Mouse (Mus musculus) MEL (cell line): ENCODE measurements around the gene Slu7. TPM values are rescaled to one million over a fixed set of nuclear protein-coding genes. Genes with fewer than 3 reads are reported as not detected.

Source experiments
- DNase-seq: peaks from one replicate; pipeline ENCODE4 v3.0.0; 2011; ENCODE audit warnings: low read depth, low spot score
- H3K27ac ChIP-seq: 2 replicates; pipeline ENCODE4 v1.5.1; 2012; ENCODE audit warnings: low read depth, mild to moderate bottlenecking, control low read depth, low read length, moderate library complexity; ENCODE audit not compliant: control insufficient read depth
- H3K27me3 ChIP-seq, 2 experiments: fragments of 150-350 bp in 1 of 2; sonication (generic) in 1 of 2; 2 replicates each; pipeline ENCODE4 v1.6.1; 2012; ENCODE audit warnings: low read length in 2 of 2, mild to moderate bottlenecking in 2 of 2, improper control_type of control experiment in 1 of 2, moderate library complexity in 1 of 2; ENCODE audit not compliant: insufficient read depth in 2 of 2, control insufficient read depth in 1 of 2
- H3K36me3 ChIP-seq, 2 experiments: 2 replicates each; pipeline ENCODE4 v1.6.1; 2012 to 2014; ENCODE audit warnings: low read length in 2 of 2, improper control_type of control experiment in 1 of 2, inconsistent platforms in 1 of 2, mild to moderate bottlenecking in 1 of 2; ENCODE audit not compliant: insufficient read depth in 2 of 2, control insufficient read depth in 1 of 2
- H3K4me1 ChIP-seq, 2 experiments: fragments of 150-350 bp in 1 of 2; sonication (generic) in 1 of 2; 2 replicates each; pipeline ENCODE4 v1.6.1; 2012; ENCODE audit warnings: low read length in 2 of 2, improper control_type of control experiment in 1 of 2, mild to moderate bottlenecking in 1 of 2; ENCODE audit not compliant: insufficient read depth in 2 of 2, control insufficient read depth in 1 of 2
- H3K4me3 ChIP-seq, 2 experiments: fragments of 150-350 bp in 1 of 2; sonication (generic) in 1 of 2; 2 replicates each; pipeline ENCODE4 v1.5.1; 2012; ENCODE audit warnings: low read depth in 2 of 2, low read length in 2 of 2, mild to moderate bottlenecking in 2 of 2, moderate library complexity in 2 of 2, control low read depth in 1 of 2, improper control_type of control experiment in 1 of 2; ENCODE audit not compliant: control insufficient read depth in 1 of 2, insufficient read depth in 1 of 2
- H3K79me2 ChIP-seq: 2 replicates; pipeline ENCODE4 v1.6.1; 2012; ENCODE audit warnings: mild to moderate bottlenecking, low read length, moderate library complexity; ENCODE audit not compliant: control insufficient read depth, poor library complexity, insufficient read depth
- H3K9ac ChIP-seq: 2 replicates; pipeline ENCODE4 v1.6.1; 2012; ENCODE audit warnings: low read depth, mild to moderate bottlenecking, control low read depth, low read length, moderate library complexity; ENCODE audit not compliant: control insufficient read depth, poor library complexity, severe bottlenecking
- H3K9me3 ChIP-seq: fragments of 150-350 bp; sonication (generic); replicated peaks from 2 replicates; pipeline ENCODE4 v1.6.1; 2012; ENCODE audit warnings: mild to moderate bottlenecking, low read length, improper control_type of control experiment, moderate library complexity; ENCODE audit not compliant: insufficient read depth
- BHLHE40 ChIP-seq: IDR thresholded peaks from 2 replicates; pipeline ENCODE4 v1.6.1; 2012; ENCODE audit warnings: low read depth, mild to moderate bottlenecking, inconsistent platforms, low read length, improper control_type of control experiment, borderline replicate concordance
- CHD1 ChIP-seq: IDR thresholded peaks from 2 replicates; pipeline ENCODE4 v1.6.1; 2012; ENCODE audit warnings: low read depth, mild to moderate bottlenecking, inconsistent platforms, low read length, improper control_type of control experiment
- CHD2 ChIP-seq: IDR thresholded peaks from 2 replicates; pipeline ENCODE4 v1.6.1; 2011; ENCODE audit warnings: low read length, improper control_type of control experiment
- CTCF ChIP-seq, 3 experiments: IDR thresholded peaks in 2 of 3; conservative IDR thresholded peaks in 1 of 3; 2 replicates each; pipeline ENCODE4 v1.5.1; 2011 to 2012; ENCODE audit warnings: low read length in 3 of 3, low read depth in 2 of 3, mild to moderate bottlenecking in 2 of 3, improper control_type of control experiment in 1 of 3, inconsistent platforms in 1 of 3, mixed read lengths in 1 of 3, moderate library complexity in 1 of 3; ENCODE audit not compliant: control insufficient read depth in 1 of 3, insufficient read depth in 1 of 3, poor library complexity in 1 of 3, severe bottlenecking in 1 of 3
- E2F4 ChIP-seq: IDR thresholded peaks from 2 replicates; pipeline ENCODE4 v1.6.1; 2011; ENCODE audit warnings: low read depth, low read length, improper control_type of control experiment, borderline replicate concordance
- ETS1 ChIP-seq: IDR thresholded peaks from 2 replicates; pipeline ENCODE4 v1.6.1; 2012; ENCODE audit warnings: low read depth, mild to moderate bottlenecking, inconsistent platforms, low read length, improper control_type of control experiment, moderate library complexity
- GATA1 ChIP-seq: IDR thresholded peaks from 2 replicates; pipeline ENCODE4 v1.6.1; 2011; ENCODE audit warnings: low read depth, low read length, improper control_type of control experiment
- KAT2A ChIP-seq: conservative IDR thresholded peaks from 2 replicates; pipeline ENCODE4 v1.6.1; 2012; ENCODE audit warnings: low read depth, low read length, improper control_type of control experiment, inconsistent platforms
- MAFK ChIP-seq: IDR thresholded peaks from 2 replicates; pipeline ENCODE4 v1.6.1; 2011; ENCODE audit warnings: low read depth, mild to moderate bottlenecking, low read length, improper control_type of control experiment, borderline replicate concordance
- MAX ChIP-seq: IDR thresholded peaks from 2 replicates; pipeline ENCODE4 v1.6.1; 2011; ENCODE audit warnings: low read length, improper control_type of control experiment
- MAZ ChIP-seq: IDR thresholded peaks from 2 replicates; pipeline ENCODE4 v1.6.1; 2012; ENCODE audit warnings: low read depth, mild to moderate bottlenecking, inconsistent platforms, low read length, improper control_type of control experiment
- MEF2A ChIP-seq: IDR thresholded peaks from 2 replicates; pipeline ENCODE4 v1.6.1; 2014; ENCODE audit warnings: low read depth, mild to moderate bottlenecking, inconsistent platforms, low read length, improper control_type of control experiment; ENCODE audit not compliant: poor library complexity, insufficient replicate concordance, severe bottlenecking; ENCODE audit errors: extremely low read depth
- MYC ChIP-seq: IDR thresholded peaks from 2 replicates; pipeline ENCODE4 v1.6.1; 2011; ENCODE audit warnings: low read depth, mild to moderate bottlenecking, low read length, improper control_type of control experiment, moderate library complexity
- NELFE ChIP-seq: IDR thresholded peaks from 2 replicates; pipeline ENCODE4 v1.6.1; 2011; ENCODE audit warnings: low read depth, low read length, improper control_type of control experiment
- POLR2A ChIP-seq, 2 experiments: IDR thresholded peaks; 2 replicates each; pipeline ENCODE4 v1.6.1; 2011 to 2012; ENCODE audit warnings: low read length in 2 of 2, mild to moderate bottlenecking in 2 of 2, control low read depth in 1 of 2, improper control_type of control experiment in 1 of 2, low read depth in 1 of 2, moderate library complexity in 1 of 2; ENCODE audit not compliant: control insufficient read depth in 1 of 2, insufficient read depth in 1 of 2, poor library complexity in 1 of 2
- POLR2AphosphoS2 ChIP-seq: IDR thresholded peaks from 2 replicates; pipeline ENCODE4 v1.6.1; 2011; ENCODE audit warnings: low read length, improper control_type of control experiment
- POLR2AphosphoS5 ChIP-seq: IDR thresholded peaks from 2 replicates; pipeline ENCODE4 v1.6.1; 2012; ENCODE audit warnings: low read depth, borderline replicate concordance, mild to moderate bottlenecking, inconsistent platforms, low read length, moderate library complexity, mixed read lengths
- RAD21 ChIP-seq: IDR thresholded peaks from 2 replicates; pipeline ENCODE4 v1.6.1; 2011; ENCODE audit warnings: mild to moderate bottlenecking, low read depth, low read length, improper control_type of control experiment
- RCOR1 ChIP-seq: IDR thresholded peaks from 2 replicates; pipeline ENCODE4 v1.6.1; 2012; ENCODE audit warnings: low read depth, mild to moderate bottlenecking, inconsistent platforms, low read length, improper control_type of control experiment
- SIN3A ChIP-seq: IDR thresholded peaks from 2 replicates; pipeline ENCODE4 v1.6.1; 2012; ENCODE audit warnings: low read length, improper control_type of control experiment, inconsistent platforms
- TBP ChIP-seq: IDR thresholded peaks from 2 replicates; pipeline ENCODE4 v1.8.0; 2011; ENCODE audit warnings: low read depth, low read length, improper control_type of control experiment
- TCF12 ChIP-seq: IDR thresholded peaks from 2 replicates; pipeline ENCODE4 v1.6.1; 2014; ENCODE audit warnings: low read depth, mild to moderate bottlenecking, inconsistent platforms, low read length, improper control_type of control experiment, moderate library complexity
- UBTF ChIP-seq: IDR thresholded peaks from 2 replicates; pipeline ENCODE4 v1.6.1; 2012; ENCODE audit warnings: low read depth, mild to moderate bottlenecking, inconsistent platforms, low read length, improper control_type of control experiment, moderate library complexity, borderline replicate concordance; ENCODE audit not compliant: insufficient read depth
- ZKSCAN1 ChIP-seq: IDR thresholded peaks from 2 replicates; pipeline ENCODE4 v1.6.1; 2012; ENCODE audit warnings: low read depth, mild to moderate bottlenecking, inconsistent platforms, low read length, improper control_type of control experiment, moderate library complexity
- ZMIZ1 ChIP-seq: IDR thresholded peaks from 2 replicates; pipeline ENCODE4 v1.6.1; 2012; ENCODE audit warnings: low read depth, mild to moderate bottlenecking, inconsistent platforms, low read length, improper control_type of control experiment, moderate library complexity
- ZNF384 ChIP-seq: IDR thresholded peaks from 2 replicates; pipeline ENCODE4 v1.6.1; 2012; ENCODE audit warnings: low read depth, mild to moderate bottlenecking, inconsistent platforms, low read length, improper control_type of control experiment
- polyA plus RNA-seq, 2 experiments: library from polyadenylated mRNA; stranded (reverse) in 1 of 2; unstranded in 1 of 2; fragments of >175 nt in 1 of 2; fragments of >200 nt in 1 of 2; gene quantifications; 2 replicates each; pipeline versions ENCODE4 v1.2.1 to v1.2.4; 2012; ENCODE audit warnings: low replicate concordance in 2 of 2, low read depth in 1 of 2; ENCODE audit not compliant: insufficient read length in 2 of 2, insufficient read depth in 1 of 2, missing spikeins in 1 of 2
- total RNA-seq: library from RNA; depleted of rRNA; stranded (reverse); fragments of 300-350 nt; gene quantifications from 2 replicates; pipeline ENCODE4 v1.2.3, GENCODE M21; 2012

Slu7 gene
- total and polyA plus RNA-seq, 3 experiments = 41.6 to 149 (median 46.0) TPM

GRCm38 (mm10) chr11:43396672-43397071 is 36.9 kb upstream of the Slu7 start:
- DNase-seq = no peak
- H3K36me3 ChIP-seq = no peaks in the 10 kb centered on the region
- TF ChIP-seq TBP (no peak), SIN3A (no peak), ZNF384 (no peak), NELFE (no peak), MAX (no peak), ETS1 (no peak), KAT2A (no peak), BHLHE40 (no peak), UBTF (no peak), RAD21 (no peak), POLR2AphosphoS5 (no peak), CHD2 (no peak), CHD1 (no peak), E2F4 (no peak)
- TF ChIP-seq, all 39 proteins: peak for 0
- Histone ChIP-seq H3K4me1 (no peaks in the 10 kb centered on the region), H3K9me3 (no peaks in the 10 kb centered on the region), H3K27ac (no peak overlapping the region), H3K79me2 (no peaks in the 10 kb centered on the region), H3K4me3 (no peak overlapping the region), H3K27me3 (no peaks in the 10 kb centered on the region; a peak in 1 of 4 replicates), H3K9ac (no peak overlapping the region)

GRCm38 (mm10) chr11:43399297-43399696 is 34.2 kb upstream of the Slu7 start:
- H3K9me3 ChIP-seq = no peaks in the 10 kb centered on the region
- no peak overlapping the region for H3K27ac ChIP-seq
- H3K27me3 ChIP-seq = no peaks in the 10 kb centered on the region; a peak in 1 of 4 replicates
- no peaks in the 10 kb centered on the region for H3K79me2 ChIP-seq
- H3K4me1 ChIP-seq = no peaks in the 10 kb centered on the region
- no peak overlapping the region for H3K4me3 ChIP-seq
- H3K9ac ChIP-seq = no peak overlapping the region
- no peak for DNase-seq
- no peaks in the 10 kb centered on the region for H3K36me3 ChIP-seq
- TF ChIP-seq NELFE = no peak
- no peak for TF ChIP-seq POLR2AphosphoS2
- TF ChIP-seq RCOR1 = no peak
- TF ChIP-seq E2F4 = no peak
- TF ChIP-seq MYC = no peak
- no peak for TF ChIP-seq UBTF
- no peak for TF ChIP-seq ETS1
- no peak for TF ChIP-seq SIN3A
- TF ChIP-seq TCF12 = no peak
- TF ChIP-seq POLR2A (IDR thresholded peaks at IDR 0.05; ENCODE audit: control insufficient read depth in 1 of 2, insufficient read depth in 1 of 2, low read depth in 1 of 2, low read length in 2 of 2, poor library complexity in 1 of 2) = no peak
- TF ChIP-seq ZNF384 = no peak
- TF ChIP-seq MAZ = no peak
- no peak for TF ChIP-seq ZKSCAN1
- TF ChIP-seq ZMIZ1 = no peak
- TF ChIP-seq CTCF (IDR thresholded peaks at IDR 0.05 in 2 of 3, conservative IDR thresholded peaks at IDR 0.05 in 1 of 3; ENCODE audit: control insufficient read depth in 1 of 3, insufficient read depth in 1 of 3, low read depth in 2 of 3, low read length in 3 of 3, poor library complexity in 1 of 3, severe bottlenecking in 1 of 3) = no peak
- no peak for TF ChIP-seq MEF2A
- no peak for TF ChIP-seq MAFK
- no peak for TF ChIP-seq GATA1
